Mouse (Mus musculus): Measurements from ENCODE around the gene Olr1. TPM values are rescaled to one million over a fixed set of nuclear protein-coding genes. Genes with fewer than 3 reads are reported as not detected.
A peak's percentile ranks its signal among the peaks of the same experiment; 100 is the strongest.

Olr1 gene
- polyA plus RNA-seq, 1 experiment from 2014 or later: not detected

GRCm38 (mm10) chr6:129534627-129535190, 27.7 kb upstream of the Olr1 start:
- DNase-seq: no peak
- 35% methylated on average over 4 of the region's 4 CpGs for WGBS

GRCm38 (mm10) chr6:129534057-129534456, 27.1 kb upstream of the Olr1 start:
- Histone ChIP-seq H3K9ac (replicated peaks; ENCODE audit: low read length) (peak overlapping the region; percentile 88), H3K36me3 (ENCODE audit: control insufficient read depth, insufficient read depth, low read length) (peaks cover 19% of the 10 kb centered on the region), H3K27ac (replicated peaks; ENCODE audit: low read depth, low read length) (peak overlapping the region; percentile 92), H3K4me3 (replicated peaks; ENCODE audit: low read depth, low read length) (peak overlapping the region; percentile 84), H3K4me1 (ENCODE audit: control insufficient read depth, insufficient read depth, low read length) (peaks cover 21% of the 10 kb centered on the region), H3K4me2 (ENCODE audit: low read length) (peak overlapping the region; percentile 80), H3K27me3 (ENCODE audit: control insufficient read depth, insufficient read depth, low read length) (no peaks in the 10 kb centered on the region), H3K9me3 (ENCODE audit: control insufficient read depth, low read length) (no peaks in the 10 kb centered on the region)
- DNase-seq: peak; percentile 77
- WGBS: 10% methylated on average over 9 of the region's 9 CpGs
- ATAC-seq (ENCODE audit: low FRiP score, low TSS enrichment): peak; percentile 48

More at GRCm38 (mm10) chr6:129534627-129535190, 27.7 kb upstream of the Olr1 start:
- Histone ChIP-seq H3K9me3 (ENCODE audit: control insufficient read depth, low read length) (no peaks in the 10 kb centered on the region), H3K4me2 (ENCODE audit: low read length) (peak overlapping the region; percentile 80), H3K4me3 (replicated peaks; ENCODE audit: low read depth, low read length) (peak overlapping the region; percentile 84), H3K36me3 (ENCODE audit: control insufficient read depth, insufficient read depth, low read length) (peaks cover 25% of the 10 kb centered on the region), H3K9ac (replicated peaks; ENCODE audit: low read length) (peak overlapping the region; percentile 88), H3K27ac (replicated peaks; ENCODE audit: low read depth, low read length) (peak overlapping the region; percentile 92; the same call in 1 of the 2 replicates), H3K4me1 (ENCODE audit: control insufficient read depth, insufficient read depth, low read length) (peaks cover 21% of the 10 kb centered on the region), H3K27me3 (ENCODE audit: control insufficient read depth, insufficient read depth, low read length) (no peaks in the 10 kb centered on the region)
- no peak for ATAC-seq (ENCODE audit: low FRiP score, low TSS enrichment)

DNA sequence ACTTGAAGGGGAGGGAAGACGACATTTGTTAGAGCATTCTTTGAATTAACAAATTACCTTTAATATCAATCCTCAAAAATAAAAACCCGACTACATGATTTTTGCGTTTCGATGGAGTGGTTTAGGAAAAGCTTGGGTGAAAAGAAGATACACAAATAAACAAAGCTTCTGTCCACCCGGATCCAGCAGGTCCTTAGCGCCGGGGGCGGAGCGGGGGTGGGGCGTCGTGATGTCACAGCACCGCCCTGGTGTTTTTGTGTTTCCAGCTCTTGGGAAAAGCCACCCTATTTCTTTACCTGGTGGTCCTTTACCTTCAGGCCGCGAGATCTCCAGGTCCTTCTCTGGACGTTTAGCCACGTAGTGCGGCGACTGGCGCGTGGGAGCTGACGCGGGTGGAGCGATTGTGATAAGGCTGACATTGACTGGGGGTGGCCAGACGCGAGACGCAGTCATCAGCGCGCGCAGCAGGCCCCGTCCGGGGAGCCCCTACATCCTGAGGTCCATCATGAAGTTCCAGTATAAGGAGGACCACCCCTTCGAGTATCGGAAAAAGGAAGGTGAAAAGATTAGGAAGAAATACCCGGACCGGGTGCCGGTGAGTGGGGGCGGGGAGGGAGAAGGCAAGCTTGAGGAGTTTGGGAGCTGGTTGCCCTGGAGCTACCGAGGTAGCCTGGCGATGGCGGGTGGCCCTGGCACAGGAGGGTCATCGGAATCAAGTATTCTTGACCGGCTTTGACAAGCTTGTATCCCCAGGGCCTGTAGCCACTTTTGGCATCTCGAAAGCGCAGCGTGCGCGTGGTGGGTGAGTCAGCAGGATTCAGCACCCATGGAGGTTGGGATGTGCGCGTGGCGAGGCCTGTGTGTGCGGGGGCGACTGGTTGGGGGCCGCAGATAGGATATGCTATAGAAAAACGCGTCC, 26.2 kb upstream of the Olr1 start, which contains the start of gene Gabarapl1:
Gene Gabarapl1 (plus strand): TSS at position 219 of the 919 bp plus-strand sequence.
- Histone ChIP-seq H3K27me3 (ENCODE audit: control insufficient read depth, insufficient read depth, low read length) (no peaks in the 10 kb centered on the region), H3K27ac (replicated peaks; ENCODE audit: low read depth, low read length) (peak within 1 kb of the TSS; percentile 92), H3K4me3 (replicated peaks; ENCODE audit: low read depth, low read length) (peak within 1 kb of the TSS; percentile 84), H3K4me1 (ENCODE audit: control insufficient read depth, insufficient read depth, low read length) (peaks cover 21% of the 10 kb centered on the region), H3K36me3 (ENCODE audit: control insufficient read depth, insufficient read depth, low read length) (peaks cover 10% of the 10 kb centered on the region), H3K4me2 (ENCODE audit: low read length) (peak within 1 kb of the TSS; percentile 80), H3K9ac (replicated peaks; ENCODE audit: low read length) (peak within 1 kb of the TSS; percentile 88), H3K9me3 (ENCODE audit: control insufficient read depth, low read length) (no peaks in the 10 kb centered on the region)
- peak; percentile 91 for DNase-seq
- peak; percentile 86 for ATAC-seq (ENCODE audit: low FRiP score, low TSS enrichment)
- WGBS: under 1% methylated on average over 55 of the region's 55 CpGs

DNA sequence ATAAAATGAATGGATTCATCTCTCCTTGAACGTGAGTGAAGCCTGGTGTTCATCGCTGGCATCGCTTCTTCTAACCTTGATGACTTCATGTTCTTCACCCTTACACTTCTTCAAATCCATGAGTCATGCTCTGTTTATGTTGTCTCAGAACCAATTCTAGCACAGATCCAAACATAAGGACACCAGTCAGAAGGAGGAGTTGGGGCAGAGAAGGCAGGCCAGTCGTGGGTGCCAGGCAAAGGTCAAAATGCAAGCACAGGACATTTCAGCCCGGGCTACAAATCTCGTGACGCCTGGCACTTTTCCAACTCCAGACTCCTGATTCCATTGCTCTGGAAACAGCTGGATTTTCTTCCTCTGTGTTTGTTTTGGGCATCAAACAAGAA, 25.6 kb upstream of the Olr1 start:
- Histone ChIP-seq H3K27ac (replicated peaks; ENCODE audit: low read depth, low read length) (peak overlapping the region; percentile 92), H3K9me3 (ENCODE audit: control insufficient read depth, low read length) (no peaks in the 10 kb centered on the region), H3K4me2 (ENCODE audit: low read length) (peak overlapping the region; percentile 80), H3K4me1 (ENCODE audit: control insufficient read depth, insufficient read depth, low read length) (peaks cover 21% of the 10 kb centered on the region), H3K27me3 (ENCODE audit: control insufficient read depth, insufficient read depth, low read length) (no peaks in the 10 kb centered on the region), H3K9ac (replicated peaks; ENCODE audit: low read length) (peak overlapping the region; percentile 88), H3K36me3 (ENCODE audit: control insufficient read depth, insufficient read depth, low read length) (peaks cover 4% of the 10 kb centered on the region; the same call in 1 of the 2 replicates), H3K4me3 (replicated peaks; ENCODE audit: low read depth, low read length) (peak overlapping the region; percentile 84)
- ATAC-seq (ENCODE audit: low FRiP score, low TSS enrichment) (peak; percentile 46), DNase-seq (no peak)
- WGBS: 34% methylated on average over 7 of the region's 7 CpGs

GRCm38 (mm10) chr6:129530261-129530660, 23.3 kb upstream of the Olr1 start:
- no peaks in the 10 kb centered on the region for H3K27me3 ChIP-seq (ENCODE audit: control insufficient read depth, insufficient read depth, low read length)
- H3K4me3 ChIP-seq (replicated peaks; ENCODE audit: low read depth, low read length): no peak overlapping the region
- no peak overlapping the region for H3K27ac ChIP-seq (replicated peaks; ENCODE audit: low read depth, low read length)
- H3K36me3 ChIP-seq (ENCODE audit: control insufficient read depth, insufficient read depth, low read length): no peaks in the 10 kb centered on the region
- H3K4me2 ChIP-seq (ENCODE audit: low read length): no peak overlapping the region
- DNase-seq: no peak
- H3K9ac ChIP-seq (replicated peaks; ENCODE audit: low read length): no peak overlapping the region
- no peak for ATAC-seq (ENCODE audit: low FRiP score, low TSS enrichment)
- H3K4me1 ChIP-seq (ENCODE audit: control insufficient read depth, insufficient read depth, low read length): peaks cover 9% of the 10 kb centered on the region
- H3K9me3 ChIP-seq (ENCODE audit: control insufficient read depth, low read length): no peaks in the 10 kb centered on the region

- H3K9ac ChIP-seq (replicated peaks; ENCODE audit: low read length): no peak overlapping the region
- no peak overlapping the region for H3K4me2 ChIP-seq (ENCODE audit: low read length)
- no peaks in the 10 kb centered on the region for H3K27me3 ChIP-seq (ENCODE audit: control insufficient read depth, insufficient read depth, low read length)
- H3K36me3 ChIP-seq (ENCODE audit: control insufficient read depth, insufficient read depth, low read length): no peaks in the 10 kb centered on the region
- ATAC-seq (ENCODE audit: low FRiP score, low TSS enrichment): no peak
- H3K4me3 ChIP-seq (replicated peaks; ENCODE audit: low read depth, low read length): no peak overlapping the region
- WGBS: 76% methylated on average over 1 of the region's 1 CpGs
- no peaks in the 10 kb centered on the region for H3K9me3 ChIP-seq (ENCODE audit: control insufficient read depth, low read length)
- DNase-seq: no peak
- peaks cover 3% of the 10 kb centered on the region; the same call in 1 of the 2 replicates for H3K4me1 ChIP-seq (ENCODE audit: control insufficient read depth, insufficient read depth, low read length)
- no peak overlapping the region for H3K27ac ChIP-seq (replicated peaks; ENCODE audit: low read depth, low read length)
These were observed 22.6 kb upstream of the Olr1 start for GRCm38 (mm10) chr6:129529605-129530004.

DNA sequence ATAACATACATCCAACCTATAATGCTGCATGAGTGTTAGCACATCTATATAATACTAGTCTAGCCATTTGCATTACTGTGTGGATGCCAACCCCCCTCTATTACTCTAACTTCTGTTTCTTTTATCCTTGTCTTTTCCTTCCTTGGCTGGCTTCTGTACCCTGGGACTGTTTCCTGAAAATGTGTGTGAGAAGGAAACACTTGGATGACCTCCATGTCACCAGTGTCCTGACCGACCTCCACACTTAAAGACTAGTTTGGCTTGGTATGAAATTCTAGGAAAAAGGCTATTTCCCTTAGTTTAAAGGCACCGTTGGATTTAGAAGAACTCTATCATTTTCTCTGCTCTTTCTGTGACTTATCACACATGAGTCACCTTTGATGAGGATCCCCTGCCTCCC, 20.5 kb upstream of the Olr1 start:
- no peak overlapping the region for H3K4me3 ChIP-seq (replicated peaks; ENCODE audit: low read depth, low read length)
- H3K4me2 ChIP-seq (ENCODE audit: low read length): no peak overlapping the region
- WGBS: 92% methylated on average over 2 of the region's 2 CpGs
- no peaks in the 10 kb centered on the region for H3K9me3 ChIP-seq (ENCODE audit: control insufficient read depth, low read length)
- no peak for ATAC-seq (ENCODE audit: low FRiP score, low TSS enrichment)
- H3K27ac ChIP-seq (replicated peaks; ENCODE audit: low read depth, low read length): no peak overlapping the region
- no peak for DNase-seq
- no peaks in the 10 kb centered on the region for H3K4me1 ChIP-seq (ENCODE audit: control insufficient read depth, insufficient read depth, low read length)
- no peaks in the 10 kb centered on the region for H3K36me3 ChIP-seq (ENCODE audit: control insufficient read depth, insufficient read depth, low read length)
- no peak overlapping the region for H3K9ac ChIP-seq (replicated peaks; ENCODE audit: low read length)
- H3K27me3 ChIP-seq (ENCODE audit: control insufficient read depth, insufficient read depth, low read length): no peaks in the 10 kb centered on the region

DNA sequence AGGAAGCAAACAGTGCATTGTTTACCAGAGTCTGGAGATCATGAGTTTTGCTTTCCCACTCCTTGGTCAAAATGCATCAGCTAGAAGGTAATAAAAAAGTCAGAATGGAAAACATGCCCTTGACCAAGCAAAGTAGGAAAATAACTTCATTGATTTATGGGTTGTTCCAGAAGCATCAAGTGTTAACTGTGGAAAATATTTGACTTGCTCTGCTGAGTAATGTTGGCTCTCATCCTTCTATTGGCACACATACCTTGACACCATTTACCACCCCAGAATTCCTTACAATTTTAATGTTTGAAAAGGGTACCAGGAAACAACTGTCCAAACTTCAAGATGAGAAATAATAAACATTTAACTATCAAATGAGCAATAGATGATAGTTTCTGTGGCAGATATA, 19.1 kb upstream of the Olr1 start:
- H3K36me3 ChIP-seq (ENCODE audit: control insufficient read depth, insufficient read depth, low read length): no peaks in the 10 kb centered on the region
- no peak overlapping the region for H3K9ac ChIP-seq (replicated peaks; ENCODE audit: low read length)
- H3K9me3 ChIP-seq (ENCODE audit: control insufficient read depth, low read length): no peaks in the 10 kb centered on the region
- no peaks in the 10 kb centered on the region for H3K27me3 ChIP-seq (ENCODE audit: control insufficient read depth, insufficient read depth, low read length)
- no peak overlapping the region for H3K4me2 ChIP-seq (ENCODE audit: low read length)
- ATAC-seq (ENCODE audit: low FRiP score, low TSS enrichment): no peak
- H3K4me3 ChIP-seq (replicated peaks; ENCODE audit: low read depth, low read length): no peak overlapping the region
- H3K27ac ChIP-seq (replicated peaks; ENCODE audit: low read depth, low read length): no peak overlapping the region
- DNase-seq: no peak
- H3K4me1 ChIP-seq (ENCODE audit: control insufficient read depth, insufficient read depth, low read length): no peaks in the 10 kb centered on the region

Measured in midbrain, embryonic 14.5 days (tissue).